Mouse (Mus musculus): ENCODE data around the gene Stx4a.

DNA sequence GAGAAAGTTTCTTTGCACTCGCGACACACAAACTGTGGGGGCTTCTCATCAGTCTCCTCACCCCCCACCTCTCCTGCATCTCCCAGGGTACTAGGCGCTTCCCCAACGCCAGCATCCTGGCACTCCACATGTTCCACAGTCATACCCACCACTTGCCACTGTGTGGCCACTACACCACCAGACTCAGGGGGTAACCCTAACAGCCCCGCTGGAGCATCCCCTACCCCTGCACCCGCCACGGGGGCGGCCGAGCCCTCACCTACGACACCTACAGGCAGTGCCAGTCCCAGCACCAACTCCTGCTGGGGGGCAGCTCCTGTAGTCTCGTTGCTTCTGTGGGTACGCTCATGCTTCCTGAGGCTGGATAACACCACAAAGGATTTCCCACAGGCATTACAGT, 42.3 kb downstream of the Stx4a start:
- TF ChIP-seq CTCF (IDR thresholded peaks at IDR 0.05): no peak
- no peak for TF ChIP-seq POLR2A (IDR thresholded peaks at IDR 0.05; ENCODE audit: insufficient read depth, low read depth, low read length)
